Mouse (Mus musculus) spleen, adult 2 months (tissue): Measurements from ENCODE around the gene Ankrd39.

Experiments used
- CTCF ChIP-seq: fragments of 200-500 bp; IDR thresholded peaks from 2 replicates; pipeline ENCODE4 v1.5.1; 2011; ENCODE audit warnings: mild to moderate bottlenecking, inconsistent platforms; ENCODE audit not compliant: insufficient read depth, insufficient read length, insufficient replicate concordance; ENCODE audit errors: extremely low read depth
- POLR2A ChIP-seq: fragments of 200-500 bp; IDR thresholded peaks from 2 replicates; pipeline ENCODE4 v1.6.1; 2011; ENCODE audit warnings: low read depth, low read length, inconsistent platforms

DNA sequence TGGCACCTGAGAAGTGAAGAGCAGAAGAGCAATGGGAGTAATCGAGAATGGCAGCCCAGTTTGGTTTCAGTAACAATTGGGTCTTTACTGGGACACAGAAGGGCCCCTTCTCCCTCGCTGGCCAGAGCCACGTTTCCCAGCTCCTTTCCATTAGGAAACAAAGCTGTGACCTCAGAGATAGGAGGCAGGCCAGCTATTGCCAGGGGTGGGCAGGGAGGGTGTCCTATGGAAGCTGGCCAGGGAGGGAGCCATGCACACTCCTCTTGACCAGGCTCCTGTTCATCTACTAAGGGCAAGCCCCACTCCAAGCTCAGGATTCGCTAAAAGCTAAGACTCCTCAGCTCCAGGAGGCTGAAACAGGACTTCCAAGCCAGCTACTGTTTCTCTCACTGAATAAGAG lies 12.0 kb upstream of the Ankrd39 start:
- TF ChIP-seq CTCF (no peak), POLR2A (no peak)
